Mouse (Mus musculus): ENCODE data around the gene Wls.

The Wls gene

GRCm38 (mm10) chr3:159839481-159839880, at the start of gene Wls:
Gene Wls, plus strand, starts transcription at chr3:159839672.
- DNase-seq (ENCODE audit: extremely low read depth, insufficient read length, low spot score): peak; percentile 86

DNA sequence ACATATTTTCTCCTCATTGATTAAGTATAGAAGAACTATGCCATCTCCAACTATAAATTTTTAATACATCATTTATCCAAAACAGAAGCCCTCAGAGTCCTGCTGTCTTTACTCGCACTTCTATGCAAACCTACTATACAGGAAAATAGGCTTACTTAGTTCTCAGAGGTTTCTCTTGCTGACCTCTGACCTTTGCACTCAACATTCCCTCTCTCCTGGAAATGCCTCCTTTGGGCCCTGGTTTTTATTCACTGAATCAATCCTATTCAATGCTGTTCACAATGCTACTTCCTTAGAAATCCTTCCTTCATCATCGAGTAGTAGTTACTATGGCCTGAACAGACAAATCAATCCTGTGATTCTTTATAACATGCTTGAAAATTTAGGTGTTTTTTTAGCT, 49.7 kb upstream of the Wls start:
- DNase-seq (ENCODE audit: extremely low read depth, insufficient read length, low spot score): no peak

- DNase-seq (ENCODE audit: extremely low read depth, insufficient read length, low spot score): no peak
Measured at GRCm38 (mm10) chr3:159831535-159831934, 7.9 kb upstream of the Wls start.

GRCm38 (mm10) chr3:159840002-159840816, 737 bp downstream of the Wls start:
- peak; percentile 82 for DNase-seq (ENCODE audit: extremely low read depth, insufficient read length, low spot score)

DNA sequence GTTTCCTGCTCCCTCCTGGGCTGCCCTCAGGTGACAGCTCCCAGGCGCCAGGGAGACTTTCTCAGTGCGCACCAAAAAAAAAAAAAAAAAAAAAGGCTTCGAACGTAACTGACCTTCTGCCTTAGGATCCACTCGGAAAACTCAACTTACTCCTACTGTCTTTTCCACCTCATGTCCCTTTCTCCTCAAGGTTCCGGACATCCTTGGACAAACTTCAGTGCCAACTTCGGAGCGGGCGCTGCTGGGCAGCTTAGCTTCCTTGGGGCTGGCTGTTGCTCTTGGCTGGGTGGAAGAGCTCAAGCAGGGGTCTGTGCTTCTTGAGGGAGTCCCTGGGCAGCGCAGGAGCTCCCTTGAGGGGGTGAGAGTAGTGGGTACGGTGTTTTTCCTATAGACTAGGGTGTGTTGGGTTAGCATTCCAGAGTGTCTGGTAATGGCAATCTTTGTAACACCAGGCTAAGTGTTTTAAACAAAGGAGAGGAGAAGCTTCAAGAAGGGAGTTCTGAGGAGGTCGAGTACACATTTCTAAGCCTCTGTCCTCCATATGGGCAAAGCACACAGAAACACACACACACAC, 1.4 kb downstream of the Wls start:
- DNase-seq (ENCODE audit: extremely low read depth, insufficient read length, low spot score): peak; percentile 56

DNA sequence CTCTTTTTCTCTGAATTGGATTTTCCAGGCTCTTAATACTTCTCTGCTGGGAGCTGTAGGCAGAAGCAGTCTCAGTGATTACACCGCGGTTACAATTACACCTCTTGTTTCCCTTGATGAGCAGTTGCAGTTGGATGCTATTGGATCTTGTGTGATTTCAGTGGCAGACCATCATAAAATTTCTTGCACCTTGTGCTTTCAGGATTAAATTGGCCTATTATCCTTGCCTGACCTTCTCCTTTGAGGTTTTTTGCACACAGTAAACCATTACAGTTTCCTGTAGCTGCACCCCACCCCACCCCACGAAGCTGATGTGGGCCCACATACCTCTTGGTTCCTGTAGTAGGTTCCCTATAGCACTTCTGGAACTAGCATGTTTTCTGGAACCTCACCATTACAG, 2.0 kb downstream of the Wls start:
- DNase-seq (ENCODE audit: extremely low read depth, insufficient read length, low spot score): no peak

DNA sequence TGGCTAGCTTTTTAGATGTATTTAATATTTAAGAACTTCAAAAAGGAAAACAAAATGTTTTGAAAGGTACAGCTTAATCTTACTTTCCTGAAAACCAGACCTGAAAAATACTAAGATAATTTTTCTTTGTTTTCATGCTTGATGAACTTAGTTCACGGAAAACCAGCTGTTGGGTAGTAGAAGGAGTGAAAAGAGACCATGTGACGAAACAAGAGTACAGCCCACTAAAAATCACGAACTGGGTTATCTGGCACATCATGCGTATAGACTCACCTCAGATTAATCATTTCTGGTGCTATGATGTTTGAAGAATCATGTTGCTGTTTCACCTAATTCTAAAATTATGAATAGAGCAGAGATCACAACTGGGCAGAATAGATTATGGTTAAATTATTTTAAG, 3.7 kb downstream of the Wls start:
- no peak for DNase-seq (ENCODE audit: extremely low read depth, insufficient read length, low spot score)

DNA sequence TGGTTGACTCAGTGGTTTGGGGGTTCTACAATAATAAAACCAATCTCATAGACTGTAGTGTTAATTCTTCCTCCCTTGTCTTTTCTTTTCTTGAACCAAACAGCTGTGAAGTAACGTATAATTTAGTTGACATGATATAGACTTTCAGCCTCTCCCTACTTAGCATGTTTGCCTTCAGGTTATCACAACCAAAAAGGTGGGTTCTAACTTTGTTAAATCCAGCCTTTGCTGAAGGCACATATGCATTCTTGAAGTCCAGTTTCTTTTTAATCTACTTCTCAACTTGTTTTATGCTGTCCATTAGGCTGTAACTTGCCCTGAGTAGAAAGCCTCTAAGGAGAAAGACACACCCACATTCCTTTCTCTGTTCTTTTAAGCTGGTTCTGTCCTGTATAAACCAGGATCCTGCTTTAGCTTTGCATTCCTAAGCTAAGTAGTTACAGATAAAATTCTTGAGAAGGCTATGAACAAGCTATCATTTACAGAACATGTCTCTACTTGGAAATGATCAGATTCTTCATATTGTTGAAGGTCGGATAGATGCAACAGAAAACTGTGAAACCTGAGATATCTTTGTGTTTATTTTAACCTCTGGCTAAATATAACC, 8.0 kb downstream of the Wls start:
- DNase-seq (ENCODE audit: extremely low read depth, insufficient read length, low spot score): peak; percentile 23

DNA sequence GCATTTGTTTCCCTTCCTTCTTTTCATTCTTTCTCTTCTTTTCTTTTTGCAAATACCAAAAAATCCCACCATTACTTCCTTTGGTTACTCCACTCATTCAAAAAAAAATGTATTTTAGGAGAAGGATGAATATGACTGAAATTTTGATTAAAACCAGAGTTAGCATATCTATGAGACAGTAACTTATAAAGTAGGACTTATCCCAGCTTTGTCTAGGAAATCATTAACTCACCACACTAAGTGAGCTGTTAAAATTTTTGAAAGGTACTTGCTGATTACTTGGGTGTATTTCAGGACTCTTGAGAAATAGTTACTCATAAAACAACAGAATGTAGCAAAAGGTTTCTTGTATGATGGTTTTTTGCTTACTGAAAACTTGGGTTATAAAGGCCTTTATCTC, 8.7 kb downstream of the Wls start:
- no peak for DNase-seq (ENCODE audit: extremely low read depth, insufficient read length, low spot score)

DNA sequence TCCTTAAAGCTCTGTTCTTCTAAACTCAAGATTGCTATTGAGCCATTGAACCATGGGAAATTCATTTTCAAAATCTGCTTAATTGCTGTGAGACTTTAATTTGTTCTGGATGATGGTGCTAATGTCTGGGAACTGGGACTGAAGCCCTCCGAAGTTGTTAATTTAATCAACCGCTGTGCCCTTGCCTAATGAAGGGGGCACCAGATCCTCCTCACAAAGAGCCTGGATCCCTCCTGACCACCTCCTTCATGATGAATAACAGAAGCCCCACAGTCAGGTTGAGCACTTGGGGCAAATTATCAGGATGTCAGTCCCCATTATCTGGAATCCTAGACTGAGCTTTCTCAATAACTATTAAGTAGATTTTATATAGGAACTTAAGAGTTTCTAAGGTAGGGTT, 12.0 kb downstream of the Wls start:
- no peak for DNase-seq (ENCODE audit: extremely low read depth, insufficient read length, low spot score)

- DNase-seq (ENCODE audit: extremely low read depth, insufficient read length, low spot score): no peak
Measured at GRCm38 (mm10) chr3:159851980-159852379, 12.5 kb downstream of the Wls start.

- no peak for DNase-seq (ENCODE audit: extremely low read depth, insufficient read length, low spot score)
Measured at GRCm38 (mm10) chr3:159857112-159857511, 17.6 kb downstream of the Wls start.

- peak; percentile 29 for DNase-seq (ENCODE audit: extremely low read depth, insufficient read length, low spot score)
Measured at GRCm38 (mm10) chr3:159865691-159866090, 26.2 kb downstream of the Wls start.

GRCm38 (mm10) chr3:159878983-159879382, 39.5 kb downstream of the Wls start:
- no peak for DNase-seq (ENCODE audit: extremely low read depth, insufficient read length, low spot score)

- DNase-seq (ENCODE audit: extremely low read depth, insufficient read length, low spot score): peak; percentile 15
Measured at GRCm38 (mm10) chr3:159883325-159883724, 43.9 kb downstream of the Wls start.

DNA sequence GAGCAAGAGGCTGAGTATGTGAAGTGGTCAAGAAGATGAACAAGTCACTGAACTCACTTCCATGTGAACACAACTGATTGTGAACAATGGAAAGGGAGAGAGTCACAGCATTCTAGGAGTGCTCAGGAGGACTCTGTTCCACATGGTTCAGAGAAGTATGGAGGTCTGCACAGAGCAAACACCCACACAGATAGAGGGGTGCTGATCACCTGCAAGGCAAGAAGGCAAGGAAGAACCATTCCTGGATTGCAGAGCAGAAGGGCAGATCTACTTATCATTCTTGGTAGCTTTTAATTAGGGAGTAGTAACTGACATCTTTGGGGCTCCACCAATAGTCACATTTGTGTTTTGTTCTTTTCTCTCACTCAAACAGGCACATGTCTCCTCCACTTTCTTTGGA, 45.3 kb downstream of the Wls start:
- DNase-seq (ENCODE audit: extremely low read depth, insufficient read length, low spot score): peak; percentile 11

DNA sequence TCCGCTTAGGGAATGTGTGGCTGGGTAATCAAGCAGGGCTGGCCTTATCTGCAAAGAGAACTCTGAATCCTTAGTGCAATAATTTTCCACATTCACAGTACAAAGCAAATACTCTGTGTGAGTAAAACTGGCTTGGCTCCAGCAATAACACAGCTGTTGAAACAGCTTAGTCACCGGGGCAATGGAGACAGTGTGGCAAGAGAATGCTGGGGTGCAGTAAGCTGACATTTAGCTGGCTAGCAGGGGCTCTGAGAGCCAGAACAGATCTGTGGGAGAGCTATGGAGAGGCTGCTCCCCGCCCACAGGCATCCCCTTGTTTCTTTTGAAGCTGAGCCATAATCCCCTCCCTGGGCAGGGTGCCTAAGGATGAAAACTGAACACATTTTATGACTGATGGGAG, 45.8 kb downstream of the Wls start:
- DNase-seq (ENCODE audit: extremely low read depth, insufficient read length, low spot score): peak; percentile 68

- DNase-seq (ENCODE audit: extremely low read depth, insufficient read length, low spot score): peak; percentile 30
Measured at GRCm38 (mm10) chr3:159885781-159886400, 46.4 kb downstream of the Wls start.

GRCm38 (mm10) chr3:159890176-159891056, 50.9 kb downstream of the Wls start:
- no peak for DNase-seq (ENCODE audit: extremely low read depth, insufficient read length, low spot score)

DNA sequence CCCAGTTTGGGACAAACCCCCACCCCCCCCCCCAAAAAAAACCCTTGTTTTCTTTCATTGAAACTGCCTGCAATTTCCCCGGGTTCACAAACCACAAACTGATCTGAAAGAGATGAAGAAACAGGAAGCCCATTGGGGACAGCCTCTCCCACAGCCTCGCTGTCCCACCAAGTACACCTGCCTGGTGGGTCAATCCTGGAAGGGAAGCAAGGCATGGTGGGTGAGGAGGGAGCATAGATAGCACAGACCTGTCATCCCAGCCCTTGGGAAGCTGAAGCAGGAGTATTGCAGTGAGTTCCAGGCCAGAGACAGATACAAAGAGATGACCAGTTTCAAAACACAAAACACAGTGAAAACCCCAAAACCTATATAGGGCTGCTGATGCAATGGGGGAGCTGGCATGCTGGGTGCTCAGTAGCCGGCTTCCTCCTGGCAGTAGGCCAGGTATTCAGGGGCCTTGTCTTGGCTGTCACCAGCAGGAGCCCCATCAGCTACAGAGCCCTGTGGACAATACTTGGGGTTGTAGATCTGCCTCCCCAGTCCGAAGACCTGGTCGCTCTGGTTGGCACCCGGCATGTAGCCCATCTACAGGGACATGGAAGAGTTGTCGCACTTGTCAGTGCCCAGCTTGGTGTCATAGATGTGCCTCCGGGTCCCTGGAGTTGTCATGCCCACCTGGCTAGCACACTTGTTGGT, 51.7 kb downstream of the Wls start:
- no peak for DNase-seq (ENCODE audit: extremely low read depth, insufficient read length, low spot score)

Measured in 3134 (cell line).